Mouse (Mus musculus): ENCODE results near the gene Hist1h2ag.

DNA sequence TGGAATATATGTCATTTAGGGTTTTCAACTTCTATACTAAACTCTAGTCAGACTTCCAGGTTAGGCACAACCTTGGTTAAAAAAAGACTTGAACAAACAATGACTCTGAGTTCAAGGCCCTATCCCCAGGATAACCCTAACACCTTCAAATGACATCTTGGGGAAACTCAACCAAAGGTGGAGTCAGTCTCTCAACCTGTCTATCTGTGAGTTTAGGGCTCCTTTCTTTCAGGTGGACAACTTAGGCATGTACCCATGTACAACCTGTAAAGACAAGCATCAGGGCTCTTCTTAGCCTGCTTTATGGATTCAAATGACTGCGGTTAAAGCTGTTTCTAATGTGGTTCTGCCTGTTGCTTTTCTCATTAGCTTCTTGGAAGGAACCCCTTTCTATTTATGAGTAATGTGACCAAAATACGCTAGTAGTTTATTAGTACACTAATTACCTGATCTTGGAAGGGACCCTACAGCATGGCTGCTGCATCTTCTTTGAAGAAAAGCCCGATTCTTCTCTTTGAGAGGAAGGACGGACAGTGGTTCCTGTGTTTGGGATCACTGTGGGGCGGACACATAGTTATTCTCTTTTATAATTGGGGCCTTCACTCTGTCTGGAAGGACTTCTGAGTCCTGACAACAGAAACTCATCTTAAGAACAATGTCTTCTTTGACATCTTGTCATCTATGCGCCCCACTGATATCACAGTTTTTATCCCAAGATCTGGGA, 1.9 kb upstream of the Hist1h2ag start:
- no peak for TF ChIP-seq GATA1 (IDR thresholded peaks at IDR 0.05; ENCODE audit: borderline replicate concordance, low read length)
- no peak for TF ChIP-seq FLI1 (IDR thresholded peaks at IDR 0.05; ENCODE audit: low read length)

Data from megakaryocyte, embryonic 14.5 days (primary cell).